13 mouse cellular contexts compared by ENCODE assay signal in the genomic region with DNA sequence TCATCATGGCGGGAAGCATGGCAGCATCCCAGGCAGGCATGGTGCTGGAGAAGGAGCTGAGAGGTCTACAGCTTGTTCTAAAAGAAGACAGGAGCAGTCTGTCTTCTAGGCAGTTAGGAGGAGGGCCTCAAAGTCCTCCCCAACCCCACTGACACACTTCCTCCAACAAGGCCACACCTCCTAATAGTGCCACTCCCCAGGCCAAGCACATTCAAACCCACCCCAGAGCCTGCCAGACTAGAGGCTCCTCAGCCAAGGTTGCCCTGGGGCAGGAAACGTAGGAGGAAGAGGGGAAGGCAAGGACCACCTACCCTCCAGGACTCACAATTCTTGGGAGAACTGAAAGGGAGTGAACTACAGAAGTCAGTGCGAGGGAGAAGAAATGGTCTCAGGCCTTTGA. TPM values are rescaled to one million over a fixed set of nuclear protein-coding genes. Genes with fewer than 3 reads are reported as not detected.
DNase-seq lines count a peak whose midpoint lies in the region; ATAC-seq and TF ChIP-seq lines count a peak whose summit lies in the region.
"Had no signal": no experiment of that assay in that cellular context is flagged by ENCODE, and none has a peak within 500 bp of the region (broad histone marks: within the 10 kb centered on the region; RNA-seq: fewer than 3 reads in every experiment).

A gene (minus strand): TSS at position 149 of the 400 bp plus-strand sequence.

- no peak within 1 kb of the TSS for H3K4me2 ChIP-seq in midbrain, embryonic 12.5 days (replicated peaks)
- no peak within 1 kb of the TSS for H3K4me2 ChIP-seq in midbrain, postnatal 0 days (ENCODE audit: low read depth, low read length, poor library complexity, severe bottlenecking)
- H3K4me2 ChIP-seq: embryonic facial prominence, embryonic 15.5 days had no signal

- intact Hi-C loops in left cerebral cortex, postnatal 25 days (cut with DNase I), result loop anchor here (5.0 kb wide), 1 partner anchor 336 kb away; no protein-coding TSS in a partner anchor

- no peak for TF ChIP-seq CTCF in midbrain, postnatal 0 days (IDR thresholded peaks at IDR 0.05)

- no peaks in the 10 kb centered on the region for H3K9me3 ChIP-seq in midbrain, embryonic 12.5 days
- H3K9me3 ChIP-seq in midbrain, postnatal 0 days (ENCODE audit: low read length), result no peaks in the 10 kb centered on the region
- H3K9me3 ChIP-seq: embryonic facial prominence, embryonic 15.5 days had no signal

- WGBS in midbrain, embryonic 12.5 days, result 86% methylated on average over 3 of the region's 3 CpGs
- 95% methylated on average over 3 of the region's 3 CpGs for WGBS in midbrain, postnatal 0 days

- peak within 1 kb of the TSS; percentile 67 for H3K27ac ChIP-seq in midbrain, embryonic 12.5 days (replicated peaks)
- H3K27ac ChIP-seq in midbrain, postnatal 0 days (ENCODE audit: low read depth, low read length), result no peak within 1 kb of the TSS
- H3K27ac ChIP-seq: embryonic facial prominence, embryonic 15.5 days; stomach, postnatal 0 days had no signal

- H3K4me3 ChIP-seq in midbrain, embryonic 12.5 days, result no peak within 1 kb of the TSS
- H3K4me3 ChIP-seq in midbrain, postnatal 0 days (ENCODE audit: low read depth, low read length), result no peak within 1 kb of the TSS
- H3K4me3 ChIP-seq: embryonic facial prominence, embryonic 15.5 days had no signal

- no peaks in the 10 kb centered on the region for H3K36me3 ChIP-seq in midbrain, embryonic 12.5 days
- H3K36me3 ChIP-seq in midbrain, postnatal 0 days (ENCODE audit: insufficient read depth, low read length), result no peaks in the 10 kb centered on the region
- H3K36me3 ChIP-seq: embryonic facial prominence, embryonic 15.5 days had no signal

- ATAC-seq in midbrain, embryonic 12.5 days (ENCODE audit: low FRiP score, low read depth), result no peak
- ATAC-seq in midbrain, postnatal 0 days (ENCODE audit: low FRiP score), result no peak
- ATAC-seq in granulocyte monocyte progenitor cell, adult 5-6 weeks (replicated peaks; ENCODE audit: poor library complexity, severe bottlenecking), result peak; percentile 40
- ATAC-seq: Patski had no signal

- no peaks in the 10 kb centered on the region; the same call in 1 of the 2 replicates for H3K27me3 ChIP-seq in midbrain, embryonic 12.5 days
- H3K27me3 ChIP-seq in midbrain, postnatal 0 days (ENCODE audit: insufficient read depth, low read length), result no peaks in the 10 kb centered on the region
- H3K27me3 ChIP-seq: embryonic facial prominence, embryonic 15.5 days; Patski had no signal

- no peak within 1 kb of the TSS for H3K9ac ChIP-seq in midbrain, embryonic 12.5 days (replicated peaks)
- no peak within 1 kb of the TSS for H3K9ac ChIP-seq in midbrain, postnatal 0 days (replicated peaks; ENCODE audit: low read length, poor library complexity, severe bottlenecking)
- H3K9ac ChIP-seq: embryonic facial prominence, embryonic 15.5 days had no signal

- H3K4me1 ChIP-seq in midbrain, embryonic 12.5 days, result peaks cover 11% of the 10 kb centered on the region
- peaks cover 7% of the 10 kb centered on the region; the same call in 1 of the 2 replicates for H3K4me1 ChIP-seq in midbrain, postnatal 0 days (ENCODE audit: insufficient read depth, low read length)

- DNase-seq in midbrain, postnatal 0 days (ENCODE audit: low spot score), result no peak
- DNase-seq in lung, postnatal 25 days (ENCODE audit: low spot score), result peak; percentile 53
- DNase-seq in thymus, postnatal 14 days, result peak; percentile 31
- no peak for DNase-seq in right cerebral cortex, adult 2 months (ENCODE audit: low spot score in 2 of 2)
- no peak for DNase-seq in left cerebral cortex, postnatal 25 days (ENCODE audit: low spot score in 2 of 2)
- no peak for DNase-seq in cerebellum, adult 9-10 months
- DNase-seq: kidney, adult 11 months had no signal

RNA-seq across cellular contexts. Expression of the gene that starts here (rescaled TPM):
- 0.26 TPM in 1 of 2 replicates, not detected in the other for polyA plus RNA-seq in midbrain, embryonic 12.5 days (2016; fragmentation: Nextera tagmentation; extraction: Ambion mirVana)
- total RNA-seq in midbrain, postnatal 0 days (2014; rRNA removed), result not detected in 2 replicates
- 0.23 and 0.56 TPM in 2 replicates for polyA plus RNA-seq in midbrain, postnatal 0 days (2015; fragmentation: Nextera tagmentation; extraction: Ambion mirVana)
- 36.7 and 42.2 TPM in 2 replicates for total RNA-seq in granulocyte monocyte progenitor cell, adult 5-6 weeks (2014; fragmentation: Nextera tagmentation)
- 17.0 and 26.2 TPM in 2 replicates for total RNA-seq in granulocyte monocyte progenitor cell, adult 5-6 weeks (2017)
- not detected for total RNA-seq in left cerebral cortex, postnatal 25 days (2021)
- polyA plus RNA-seq: neural tube, embryonic 11.5 days; Patski had no signal

Comparison
In these comparisons a context has a peak if more than half of its experiments do, and no peak if none do; other contexts are left out.
1. RNA of the gene that starts here (total RNA-seq): 17.0 to 42.2 TPM in granulocyte monocyte progenitor cell, adult 5-6 weeks; not detected in left cerebral cortex, postnatal 25 days and not detected in midbrain, postnatal 0 days; every median in the first group is over 10 times any median in the second.
2. DNase-seq: peak in lung, postnatal 25 days (single experiment) and thymus, postnatal 14 days (single experiment); none in midbrain, postnatal 0 days (single experiment), right cerebral cortex, adult 2 months (0 of 2), left cerebral cortex, postnatal 25 days (0 of 2) and cerebellum, adult 9-10 months (single experiment).